Mouse (Mus musculus): ENCODE results near the gene Igdcc3. TPM values are rescaled to one million over a fixed set of nuclear protein-coding genes. Genes with fewer than 3 reads are reported as not detected.
"Not testable (repeated sequence)": the region's sequence is repeated elsewhere in the genome, so short reads cannot be mapped to it uniquely, and the experiment has no call there.

Gene Igdcc3
- polyA plus RNA-seq, 1 experiment from 2014 or later, result not detected

GRCm38 (mm10) chr9:65217661-65218060, 76.7 kb downstream of the Igdcc3 start:
- POLR2A ChIA-PET, result no interaction called here
- in situ Hi-C loops (cut with MboI; ENCODE audit: low pct_unique_long_range_greater_than_20kb), result no loop called here
- no peak for ATAC-seq

GRCm38 (mm10) chr9:65218916-65219315, 77.9 kb downstream of the Igdcc3 start:
- no peak for ATAC-seq
- ChIA-PET POLR2A (no interaction called here), CTCF (no interaction called here)
- in situ Hi-C loops (cut with MboI; ENCODE audit: low pct_unique_long_range_greater_than_20kb), result no loop called here
- no peaks in the 10 kb centered on the region for H3K27me3 ChIP-seq
- no peak for TF ChIP-seq CTCF (IDR thresholded peaks at IDR 0.05)
- DNase-seq (ENCODE audit: low read depth, low spot score), result no peak

More at GRCm38 (mm10) chr9:65217661-65218060, 76.7 kb downstream of the Igdcc3 start:
- CTCF ChIA-PET, result no interaction called here
- no peak for TF ChIP-seq CTCF (IDR thresholded peaks at IDR 0.05)
- H3K27me3 ChIP-seq, result no peaks in the 10 kb centered on the region
- no peak for DNase-seq (ENCODE audit: low read depth, low spot score)

GRCm38 (mm10) chr9:65220398-65220797, 79.4 kb downstream of the Igdcc3 start:
- CTCF ChIA-PET; H3K27me3 ChIP-seq; POLR2A ChIA-PET; DNase-seq (ENCODE audit: low read depth, low spot score); ATAC-seq: not testable (repeated sequence)
- TF ChIP-seq CTCF (IDR thresholded peaks at IDR 0.05), result peak; percentile 34
- in situ Hi-C loops (cut with MboI; ENCODE audit: low pct_unique_long_range_greater_than_20kb), result loop anchor here (10.0 kb wide), 1 partner anchor 204 kb away; the partner anchor contains the start of gene Slc51b

DNA sequence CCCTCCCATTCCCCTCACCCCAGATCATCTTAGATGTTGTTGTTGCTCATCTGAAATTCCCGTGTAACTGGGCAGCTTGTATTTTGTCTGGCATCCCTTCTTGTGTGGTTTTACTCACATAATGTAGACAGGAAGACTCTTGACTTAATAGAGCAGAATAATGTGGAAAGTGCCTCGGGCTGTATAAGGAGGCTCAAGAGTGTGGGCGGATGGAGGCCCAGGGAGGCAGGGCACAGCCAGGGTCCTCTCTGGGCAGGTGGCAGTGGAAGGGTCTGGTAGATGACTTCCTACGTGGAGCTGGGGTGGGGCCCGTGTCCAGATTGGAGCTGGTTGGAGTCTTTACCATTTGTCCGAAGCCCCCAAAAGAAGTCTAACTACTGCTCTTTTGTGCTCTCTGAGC, 82.9 kb downstream of the Igdcc3 start:
- DNase-seq (ENCODE audit: low read depth, low spot score) (no peak), ATAC-seq (no peak)
- TF ChIP-seq CTCF (IDR thresholded peaks at IDR 0.05), result no peak
- in situ Hi-C loops (cut with MboI; ENCODE audit: low pct_unique_long_range_greater_than_20kb), result loop anchor here (10.0 kb wide), 1 partner anchor 201 kb away; the partner anchor contains the start of gene Slc51b
- H3K27me3 ChIP-seq, result no peaks in the 10 kb centered on the region
- ChIA-PET POLR2A (no interaction called here), CTCF (interaction anchor here (1.2 kb wide), 1 partner anchor 69 kb away, joined by 3 read pairs; no protein-coding TSS in a partner anchor)

GRCm38 (mm10) chr9:65225795-65226194, 84.8 kb downstream of the Igdcc3 start:
- DNase-seq (ENCODE audit: low read depth, low spot score) (no peak), ATAC-seq (no peak)
- POLR2A ChIA-PET, result no interaction called here

DNA sequence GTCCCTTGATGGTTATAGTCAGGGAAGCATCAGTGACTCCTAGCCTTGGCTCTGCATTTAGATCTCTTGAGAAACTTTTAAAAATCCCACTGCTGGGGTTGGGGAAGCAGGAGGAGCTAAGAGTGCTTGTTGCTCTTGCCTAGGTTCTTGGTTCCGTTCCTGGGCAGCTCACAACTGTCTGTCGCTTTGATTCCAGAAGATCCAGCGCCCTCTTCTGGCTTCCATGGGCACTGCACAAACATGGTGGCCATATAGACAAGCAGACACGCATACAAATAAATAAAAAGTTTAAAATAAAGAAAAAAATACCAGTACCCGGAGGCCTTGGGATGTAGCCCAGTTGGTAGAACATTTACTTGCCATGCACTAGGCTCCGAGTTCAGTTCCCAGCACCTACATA, 89.3 kb downstream of the Igdcc3 start:
- no peak for DNase-seq (ENCODE audit: low read depth, low spot score)
- no peaks in the 10 kb centered on the region for H3K27me3 ChIP-seq
- no peak for ATAC-seq
- TF ChIP-seq CTCF (IDR thresholded peaks at IDR 0.05), result no peak
- ChIA-PET POLR2A (no interaction called here), CTCF (interaction anchor here (2.3 kb wide), 1 partner anchor 33 kb away, joined by 7 read pairs; no protein-coding TSS in a partner anchor)
- in situ Hi-C loops (cut with MboI; ENCODE audit: low pct_unique_long_range_greater_than_20kb), result no loop called here

More at GRCm38 (mm10) chr9:65225795-65226194, 84.8 kb downstream of the Igdcc3 start:
- in situ Hi-C loops (cut with MboI; ENCODE audit: low pct_unique_long_range_greater_than_20kb), result loop anchor here (10.0 kb wide), 1 partner anchor 199 kb away; the partner anchor contains the start of gene Slc51b
- TF ChIP-seq CTCF (IDR thresholded peaks at IDR 0.05), result peak; percentile 73
- H3K27me3 ChIP-seq, result no peaks in the 10 kb centered on the region
- CTCF ChIA-PET, result interaction anchor here (0.7 to 2.8 kb wide), 5 partner anchors 10 to 91 kb away, joined by 3 to 19 read pairs (median 5); no protein-coding TSS in a partner anchor

- no peaks in the 10 kb centered on the region for H3K27me3 ChIP-seq
- no peak for TF ChIP-seq CTCF (IDR thresholded peaks at IDR 0.05)
- ATAC-seq (no peak), DNase-seq (ENCODE audit: low read depth, low spot score) (no peak)
- in situ Hi-C loops (cut with MboI; ENCODE audit: low pct_unique_long_range_greater_than_20kb), result no loop called here
- ChIA-PET CTCF (no interaction called here), POLR2A (no interaction called here)
Observed at GRCm38 (mm10) chr9:65231284-65231683, 90.3 kb downstream of the Igdcc3 start.

GRCm38 (mm10) chr9:65233243-65233985, 92.4 kb downstream of the Igdcc3 start:
- ATAC-seq (peak; percentile 19), DNase-seq (ENCODE audit: low read depth, low spot score) (no peak)
- no peaks in the 10 kb centered on the region for H3K27me3 ChIP-seq
- ChIA-PET POLR2A (interaction anchor here (0.5 to 0.6 kb wide), 3 partner anchors 32 to 528 kb away, joined by 3 to 4 read pairs (median 3); no protein-coding TSS in a partner anchor), CTCF (interaction anchor here (0.7 kb wide), 1 partner anchor 51 kb away, joined by 3 read pairs; no protein-coding TSS in a partner anchor)
- TF ChIP-seq CTCF (IDR thresholded peaks at IDR 0.05), result no peak
- in situ Hi-C loops (cut with MboI; ENCODE audit: low pct_unique_long_range_greater_than_20kb), result no loop called here

GRCm38 (mm10) chr9:65234734-65235133, 93.7 kb downstream of the Igdcc3 start:
- in situ Hi-C loops (cut with MboI; ENCODE audit: low pct_unique_long_range_greater_than_20kb), result loop anchor here (5.0 kb wide), 1 partner anchor 43 kb away; no protein-coding TSS in a partner anchor
- no peak for TF ChIP-seq CTCF (IDR thresholded peaks at IDR 0.05)
- no peaks in the 10 kb centered on the region for H3K27me3 ChIP-seq
- DNase-seq (ENCODE audit: low read depth, low spot score), result no peak
- ChIA-PET POLR2A (interaction anchor here (1.7 kb wide), 1 partner anchor 15 kb away, joined by 8 read pairs; no protein-coding TSS in a partner anchor), CTCF (interaction anchor here (1.6 kb wide), 1 partner anchor 33 kb away, joined by 3 read pairs; no protein-coding TSS in a partner anchor)
- no peak for ATAC-seq

Other genes with a start within 250 kb of the Igdcc3 start
- gene Slc24a1, start 189.6 kb upstream of the Igdcc3 start, polyA plus RNA-seq (2021), result 0.03 TPM
- 31.4 TPM for gene Ints14, start 180.3 kb upstream of the Igdcc3 start, polyA plus RNA-seq (2021)
- gene Hacd3, start 119.5 kb upstream of the Igdcc3 start, polyA plus RNA-seq (2021), result 121 TPM
- gene Dpp8, start 108.8 kb upstream of the Igdcc3 start, polyA plus RNA-seq (2021), result 72.5 TPM
- gene Igdcc4, start 39.7 kb upstream of the Igdcc3 start, polyA plus RNA-seq (2021), result 3.3 TPM
- gene Parp16, start 54.2 kb downstream of the Igdcc3 start, polyA plus RNA-seq (2021), result 7.0 TPM
- gene Cilp, start 124.0 kb downstream of the Igdcc3 start, polyA plus RNA-seq (2021), result not detected
- gene Clpx, start 153.1 kb downstream of the Igdcc3 start, polyA plus RNA-seq (2021), result 39.2 TPM
- 16.7 TPM for gene Pdcd7, start 204.9 kb downstream of the Igdcc3 start, polyA plus RNA-seq (2021)
- 0.19 TPM for gene Ubap1l, start 219.9 kb downstream of the Igdcc3 start, polyA plus RNA-seq (2021)